Mouse (Mus musculus): Measurements from ENCODE around the gene Kif1bp. TPM values are rescaled to one million over a fixed set of nuclear protein-coding genes. Genes with fewer than 3 reads are reported as not detected.
A peak's percentile ranks its signal among the peaks of the same experiment; 100 is the strongest.

Gene Kif1bp
- polyA plus RNA-seq, 1 experiment from 2014 or later, result 28.3 TPM

GRCm38 (mm10) chr10:62549523-62550166 is 28.6 kb downstream of the Kif1bp start:
- H3K27ac ChIP-seq (ENCODE audit: low read depth, low read length), result no peak overlapping the region
- H3K27me3 ChIP-seq (replicated peaks; ENCODE audit: control insufficient read depth, insufficient read depth, low read length), result no peaks in the 10 kb centered on the region
- no peak for DNase-seq (ENCODE audit: low spot score)
- WGBS, result 21% methylated on average over 14 of the region's 16 CpGs
- no peaks in the 10 kb centered on the region for H3K36me3 ChIP-seq (ENCODE audit: control insufficient read depth, insufficient read depth, low read length)
- H3K4me3 ChIP-seq (ENCODE audit: low read depth, low read length), result no peak overlapping the region
- H3K9me3 ChIP-seq (ENCODE audit: control insufficient read depth, low read length), result no peaks in the 10 kb centered on the region
- ATAC-seq (replicated peaks; ENCODE audit: low FRiP score), result peak; percentile 71
- H3K4me2 ChIP-seq, result no peak overlapping the region
- H3K4me1 ChIP-seq (replicated peaks; ENCODE audit: control insufficient read depth, insufficient read depth, low read length), result peaks cover 3% of the 10 kb centered on the region; the same call in 1 of the 2 replicates
- H3K9ac ChIP-seq (ENCODE audit: low read depth, low read length), result no peak overlapping the region

GRCm38 (mm10) chr10:62546441-62546840 is 31.8 kb downstream of the Kif1bp start:
- Histone ChIP-seq H3K4me2 (no peak overlapping the region), H3K27me3 (replicated peaks; ENCODE audit: control insufficient read depth, insufficient read depth, low read length) (no peaks in the 10 kb centered on the region), H3K4me3 (ENCODE audit: low read depth, low read length) (no peak overlapping the region), H3K27ac (ENCODE audit: low read depth, low read length) (no peak overlapping the region), H3K9ac (ENCODE audit: low read depth, low read length) (no peak overlapping the region), H3K9me3 (ENCODE audit: control insufficient read depth, low read length) (no peaks in the 10 kb centered on the region), H3K4me1 (replicated peaks; ENCODE audit: control insufficient read depth, insufficient read depth, low read length) (0 out of 2 replicates have a peak, but pooled peaks cover 3% of the 10 kb centered on the region), H3K36me3 (ENCODE audit: control insufficient read depth, insufficient read depth, low read length) (no peaks in the 10 kb centered on the region)
- no peak for DNase-seq (ENCODE audit: low spot score)
- WGBS, result 75% methylated on average over 10 of the region's 10 CpGs
- ATAC-seq (replicated peaks; ENCODE audit: low FRiP score), result no peak

- H3K4me1 ChIP-seq (replicated peaks; ENCODE audit: control insufficient read depth, insufficient read depth, low read length), result peaks cover 8% of the 10 kb centered on the region
- no peak overlapping the region for H3K4me2 ChIP-seq
- DNase-seq (ENCODE audit: low spot score) (no peak), ATAC-seq (replicated peaks; ENCODE audit: low FRiP score) (no peak)
- H3K36me3 ChIP-seq (ENCODE audit: control insufficient read depth, insufficient read depth, low read length), result no peaks in the 10 kb centered on the region
- no peak overlapping the region for H3K27ac ChIP-seq (ENCODE audit: low read depth, low read length)
- H3K9me3 ChIP-seq (ENCODE audit: control insufficient read depth, low read length), result no peaks in the 10 kb centered on the region
- H3K4me3 ChIP-seq (ENCODE audit: low read depth, low read length), result no peak overlapping the region
- no peaks in the 10 kb centered on the region for H3K27me3 ChIP-seq (replicated peaks; ENCODE audit: control insufficient read depth, insufficient read depth, low read length)
- no peak overlapping the region for H3K9ac ChIP-seq (ENCODE audit: low read depth, low read length)
Observed at GRCm38 (mm10) chr10:62545759-62546158, 32.5 kb downstream of the Kif1bp start.

GRCm38 (mm10) chr10:62544316-62544715 is 33.9 kb downstream of the Kif1bp start:
- Histone ChIP-seq H3K9ac (ENCODE audit: low read depth, low read length) (no peak overlapping the region), H3K4me2 (no peak overlapping the region), H3K4me1 (replicated peaks; ENCODE audit: control insufficient read depth, insufficient read depth, low read length) (peaks cover 14% of the 10 kb centered on the region), H3K9me3 (ENCODE audit: control insufficient read depth, low read length) (no peaks in the 10 kb centered on the region), H3K27ac (ENCODE audit: low read depth, low read length) (no peak overlapping the region), H3K27me3 (replicated peaks; ENCODE audit: control insufficient read depth, insufficient read depth, low read length) (no peaks in the 10 kb centered on the region), H3K36me3 (ENCODE audit: control insufficient read depth, insufficient read depth, low read length) (no peaks in the 10 kb centered on the region), H3K4me3 (ENCODE audit: low read depth, low read length) (no peak overlapping the region)
- WGBS, result 83% methylated on average over 4 of the region's 4 CpGs
- ATAC-seq (replicated peaks; ENCODE audit: low FRiP score) (no peak), DNase-seq (ENCODE audit: low spot score) (no peak)

- H3K4me1 ChIP-seq (replicated peaks; ENCODE audit: control insufficient read depth, insufficient read depth, low read length), result peaks cover 14% of the 10 kb centered on the region
- 47% methylated on average over 12 of the region's 12 CpGs for WGBS
- DNase-seq (ENCODE audit: low spot score), result no peak
- H3K27ac ChIP-seq (ENCODE audit: low read depth, low read length), result peak overlapping the region; percentile 16; the same call in 1 of the 2 replicates
- H3K4me3 ChIP-seq (ENCODE audit: low read depth, low read length), result no peak overlapping the region
- H3K4me2 ChIP-seq, result peak overlapping the region; percentile 19; the same call in 1 of the 2 replicates
- H3K36me3 ChIP-seq (ENCODE audit: control insufficient read depth, insufficient read depth, low read length), result no peaks in the 10 kb centered on the region
- no peaks in the 10 kb centered on the region for H3K27me3 ChIP-seq (replicated peaks; ENCODE audit: control insufficient read depth, insufficient read depth, low read length)
- no peak overlapping the region for H3K9ac ChIP-seq (ENCODE audit: low read depth, low read length)
- 0 out of 2 replicates have a peak, but pooled peaks have one; percentile 14 for ATAC-seq (replicated peaks; ENCODE audit: low FRiP score)
- no peaks in the 10 kb centered on the region for H3K9me3 ChIP-seq (ENCODE audit: control insufficient read depth, low read length)
Observed at GRCm38 (mm10) chr10:62543399-62543808, 34.9 kb downstream of the Kif1bp start.

GRCm38 (mm10) chr10:62542928-62543327 is 35.3 kb downstream of the Kif1bp start:
- H3K9ac ChIP-seq (ENCODE audit: low read depth, low read length), result no peak overlapping the region
- H3K27ac ChIP-seq (ENCODE audit: low read depth, low read length), result peak overlapping the region; percentile 16; the same call in 1 of the 2 replicates
- peaks cover 14% of the 10 kb centered on the region for H3K4me1 ChIP-seq (replicated peaks; ENCODE audit: control insufficient read depth, insufficient read depth, low read length)
- no peaks in the 10 kb centered on the region for H3K27me3 ChIP-seq (replicated peaks; ENCODE audit: control insufficient read depth, insufficient read depth, low read length)
- H3K4me2 ChIP-seq, result peak overlapping the region; percentile 19; the same call in 1 of the 2 replicates
- ATAC-seq (replicated peaks; ENCODE audit: low FRiP score) (no peak), DNase-seq (ENCODE audit: low spot score) (no peak)
- H3K36me3 ChIP-seq (ENCODE audit: control insufficient read depth, insufficient read depth, low read length), result no peaks in the 10 kb centered on the region
- H3K4me3 ChIP-seq (ENCODE audit: low read depth, low read length), result no peak overlapping the region
- WGBS, result 73% methylated on average over 8 of the region's 8 CpGs
- H3K9me3 ChIP-seq (ENCODE audit: control insufficient read depth, low read length), result no peaks in the 10 kb centered on the region

- Histone ChIP-seq H3K27ac (ENCODE audit: low read depth, low read length) (no peak overlapping the region), H3K4me1 (replicated peaks; ENCODE audit: control insufficient read depth, insufficient read depth, low read length) (peaks cover 14% of the 10 kb centered on the region), H3K9ac (ENCODE audit: low read depth, low read length) (no peak overlapping the region), H3K9me3 (ENCODE audit: control insufficient read depth, low read length) (no peaks in the 10 kb centered on the region), H3K4me3 (ENCODE audit: low read depth, low read length) (no peak overlapping the region), H3K27me3 (replicated peaks; ENCODE audit: control insufficient read depth, insufficient read depth, low read length) (no peaks in the 10 kb centered on the region), H3K4me2 (no peak overlapping the region), H3K36me3 (ENCODE audit: control insufficient read depth, insufficient read depth, low read length) (no peaks in the 10 kb centered on the region)
- no peak for ATAC-seq (replicated peaks; ENCODE audit: low FRiP score)
- 89% methylated on average over 12 of the region's 12 CpGs for WGBS
- DNase-seq (ENCODE audit: low spot score), result no peak
Observed at GRCm38 (mm10) chr10:62542507-62542906, 35.8 kb downstream of the Kif1bp start.

GRCm38 (mm10) chr10:62541499-62541898 is 36.8 kb downstream of the Kif1bp start:
- H3K27ac ChIP-seq (ENCODE audit: low read depth, low read length), result no peak overlapping the region
- H3K9me3 ChIP-seq (ENCODE audit: control insufficient read depth, low read length), result no peaks in the 10 kb centered on the region
- ATAC-seq (replicated peaks; ENCODE audit: low FRiP score), result no peak
- WGBS, result 73% methylated on average over 12 of the region's 12 CpGs
- H3K36me3 ChIP-seq (ENCODE audit: control insufficient read depth, insufficient read depth, low read length), result no peaks in the 10 kb centered on the region
- DNase-seq (ENCODE audit: low spot score), result no peak
- H3K4me3 ChIP-seq (ENCODE audit: low read depth, low read length), result no peak overlapping the region
- peaks cover 14% of the 10 kb centered on the region for H3K4me1 ChIP-seq (replicated peaks; ENCODE audit: control insufficient read depth, insufficient read depth, low read length)
- no peaks in the 10 kb centered on the region for H3K27me3 ChIP-seq (replicated peaks; ENCODE audit: control insufficient read depth, insufficient read depth, low read length)
- no peak overlapping the region for H3K4me2 ChIP-seq
- no peak overlapping the region for H3K9ac ChIP-seq (ENCODE audit: low read depth, low read length)

- peak; percentile 93 for ATAC-seq (replicated peaks; ENCODE audit: low FRiP score)
- no peaks in the 10 kb centered on the region for H3K36me3 ChIP-seq (ENCODE audit: control insufficient read depth, insufficient read depth, low read length)
- peaks cover 14% of the 10 kb centered on the region for H3K4me1 ChIP-seq (replicated peaks; ENCODE audit: control insufficient read depth, insufficient read depth, low read length)
- H3K4me2 ChIP-seq, result peak overlapping the region; percentile 8; the same call in 1 of the 2 replicates
- WGBS, result 40% methylated on average over 3 of the region's 3 CpGs
- no peaks in the 10 kb centered on the region for H3K9me3 ChIP-seq (ENCODE audit: control insufficient read depth, low read length)
- DNase-seq (ENCODE audit: low spot score), result no peak
- no peak overlapping the region for H3K4me3 ChIP-seq (ENCODE audit: low read depth, low read length)
- peak overlapping the region; percentile 25; the same call in 1 of the 2 replicates for H3K9ac ChIP-seq (ENCODE audit: low read depth, low read length)
- H3K27me3 ChIP-seq (replicated peaks; ENCODE audit: control insufficient read depth, insufficient read depth, low read length), result no peaks in the 10 kb centered on the region
- H3K27ac ChIP-seq (ENCODE audit: low read depth, low read length), result no peak overlapping the region
Observed at GRCm38 (mm10) chr10:62540800-62541199, 37.5 kb downstream of the Kif1bp start.
